Mouse (Mus musculus): ENCODE measurements around the gene Gpc5.

Gpc5 gene

GRCm38 (mm10) chr14:115500794-115501193, 408.8 kb downstream of the Gpc5 start:
- no peak for DNase-seq (ENCODE audit: low spot score in 2 of 2)

- DNase-seq (ENCODE audit: low spot score in 2 of 2) = no peak
These were observed 454.7 kb downstream of the Gpc5 start for GRCm38 (mm10) chr14:115546516-115547282.

DNA sequence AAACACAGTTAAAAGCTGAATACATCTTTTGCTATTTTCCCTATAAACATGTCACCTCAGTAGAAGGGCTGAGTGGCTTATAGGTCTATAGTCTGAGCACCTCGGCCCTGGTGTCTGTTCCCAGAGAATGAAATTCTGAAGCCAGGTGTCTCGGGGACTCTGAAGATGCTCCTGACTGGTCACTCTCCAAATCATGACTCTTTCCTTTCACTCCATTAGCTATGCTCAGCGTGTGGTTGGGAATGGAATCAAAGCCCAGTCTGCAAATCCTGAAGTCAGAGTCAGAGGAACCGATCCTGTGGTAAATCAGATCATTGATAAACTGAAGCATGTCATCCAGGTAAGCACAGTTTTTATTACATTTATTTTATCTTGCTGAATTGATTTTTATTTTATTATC, 460.0 kb downstream of the Gpc5 start:
- no peak for DNase-seq (ENCODE audit: low spot score in 2 of 2)

DNA sequence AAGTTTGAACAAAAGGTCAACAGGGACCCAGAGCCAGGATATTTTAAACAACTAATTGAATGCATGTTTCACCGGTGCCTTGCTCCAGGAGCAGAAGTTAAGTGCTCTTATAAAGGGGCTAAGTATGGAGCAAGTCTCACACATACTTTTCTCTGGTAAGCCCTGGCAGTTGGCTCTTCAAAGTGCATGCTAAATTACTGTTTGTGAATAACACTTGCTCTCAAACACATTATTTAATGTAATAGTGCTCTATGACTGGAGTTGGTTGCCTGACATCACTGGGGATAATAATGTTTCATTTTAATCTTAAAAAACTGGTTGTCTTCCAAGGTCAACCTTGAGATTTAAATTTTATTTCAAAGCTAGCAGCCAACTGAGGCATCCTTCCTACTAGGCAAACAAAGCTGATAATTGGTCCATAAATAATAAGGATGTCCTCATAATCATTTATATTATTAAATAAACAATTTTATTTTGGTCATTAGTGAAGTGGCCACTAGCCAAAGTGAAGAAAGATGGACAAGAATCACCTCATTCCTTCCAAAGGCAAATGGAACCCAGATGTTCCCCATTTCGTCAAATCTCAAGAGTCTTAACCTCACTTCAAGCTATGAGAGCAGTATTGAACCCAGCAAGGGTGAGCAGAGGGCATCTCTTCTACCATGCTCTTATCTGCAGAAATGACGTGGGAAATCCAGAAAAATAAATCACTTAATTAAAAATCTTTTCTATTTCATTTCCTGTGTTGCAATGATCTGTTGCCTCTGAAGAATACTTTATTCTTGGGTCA, 488.6 kb downstream of the Gpc5 start:
- no peak for DNase-seq (ENCODE audit: low spot score in 2 of 2)

GRCm38 (mm10) chr14:115581256-115581633, 489.2 kb downstream of the Gpc5 start:
- DNase-seq (ENCODE audit: low spot score in 2 of 2) = no peak

- no peak for DNase-seq (ENCODE audit: low spot score in 2 of 2)
These were observed 508.4 kb downstream of the Gpc5 start for GRCm38 (mm10) chr14:115600259-115601029.

- DNase-seq (ENCODE audit: low spot score in 2 of 2) = no peak
These were observed 522.1 kb downstream of the Gpc5 start for GRCm38 (mm10) chr14:115614154-115614553.

GRCm38 (mm10) chr14:115616305-115616704, 524.3 kb downstream of the Gpc5 start:
- DNase-seq (ENCODE audit: low spot score in 2 of 2) = no peak

- no peak for DNase-seq (ENCODE audit: low spot score in 2 of 2)
These were observed 524.8 kb downstream of the Gpc5 start for GRCm38 (mm10) chr14:115616846-115617245.

DNA sequence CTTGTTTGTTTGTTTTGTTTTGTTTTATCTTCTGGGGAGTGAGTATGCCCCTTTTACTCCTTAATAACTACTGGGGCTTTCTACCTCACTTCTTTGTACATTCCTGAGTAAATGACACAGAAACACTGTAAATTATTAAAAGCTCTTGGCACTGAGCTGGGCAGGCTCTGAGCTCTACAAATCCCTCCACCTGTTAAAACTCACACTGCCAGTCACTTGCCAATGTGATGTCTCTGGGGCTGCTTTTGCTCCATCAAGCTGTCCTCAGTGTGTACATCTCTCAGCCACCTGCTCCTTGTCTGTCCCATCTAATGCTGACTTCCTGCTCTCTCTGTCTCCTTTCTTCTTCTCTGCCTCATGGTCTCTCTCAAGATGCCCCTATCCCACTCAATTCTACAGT, 528.5 kb downstream of the Gpc5 start:
- DNase-seq (ENCODE audit: low spot score in 2 of 2) = no peak

GRCm38 (mm10) chr14:115631160-115631898, 539.3 kb downstream of the Gpc5 start:
- no peak for DNase-seq (ENCODE audit: low spot score in 2 of 2)

DNA sequence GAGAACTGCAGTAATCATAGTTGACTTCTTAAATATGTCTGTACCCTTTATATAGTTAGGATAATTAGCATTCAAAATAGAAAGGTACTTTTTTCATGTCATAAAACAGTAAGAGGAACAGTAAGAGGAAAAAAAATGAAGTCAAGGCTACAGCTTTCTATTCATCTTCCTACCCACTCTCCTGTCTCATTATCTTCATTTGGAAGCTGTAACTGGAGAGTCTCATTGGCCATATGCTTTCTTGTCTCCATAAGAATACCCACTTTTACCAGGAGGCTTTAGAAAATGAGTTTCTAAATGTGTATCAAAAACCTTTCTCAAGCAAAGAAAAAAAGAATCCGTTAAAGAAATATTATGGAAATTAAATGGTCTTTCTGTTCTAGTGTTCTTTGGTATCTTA, 541.3 kb downstream of the Gpc5 start:
- no peak for DNase-seq (ENCODE audit: low spot score in 2 of 2)

GRCm38 (mm10) chr14:115679875-115680274, 587.9 kb downstream of the Gpc5 start:
- DNase-seq (ENCODE audit: low spot score in 2 of 2) = no peak

- no peak for DNase-seq (ENCODE audit: low spot score in 2 of 2)
These were observed 654.0 kb downstream of the Gpc5 start for GRCm38 (mm10) chr14:115746013-115746412.

GRCm38 (mm10) chr14:115760241-115760640, 668.2 kb downstream of the Gpc5 start:
- DNase-seq (ENCODE audit: low spot score in 2 of 2) = no peak

- no peak for DNase-seq (ENCODE audit: low spot score in 2 of 2)
These were observed 687.6 kb downstream of the Gpc5 start for GRCm38 (mm10) chr14:115779382-115780177.

DNA sequence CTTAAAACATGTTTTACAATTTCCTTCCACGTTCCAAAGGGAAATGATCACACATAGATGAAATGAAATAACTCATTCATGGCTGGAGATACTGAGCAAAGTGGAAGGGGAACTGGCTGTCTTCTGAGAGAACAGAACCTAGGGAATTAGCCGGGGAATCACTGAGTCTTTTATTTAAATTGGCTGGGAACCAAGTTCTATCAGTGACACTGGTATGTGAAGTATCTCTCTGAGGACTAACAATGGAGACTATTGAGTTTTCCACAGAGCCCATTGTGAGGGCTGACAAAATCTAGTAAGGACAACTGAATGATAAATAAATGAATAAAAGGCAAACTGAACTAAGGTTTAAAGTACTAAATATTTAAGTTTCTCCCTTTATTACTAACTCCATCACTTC, 712.7 kb downstream of the Gpc5 start:
- peak in 1 of 2 experiments; percentile 2 for DNase-seq (ENCODE audit: low spot score in 2 of 2)

DNA sequence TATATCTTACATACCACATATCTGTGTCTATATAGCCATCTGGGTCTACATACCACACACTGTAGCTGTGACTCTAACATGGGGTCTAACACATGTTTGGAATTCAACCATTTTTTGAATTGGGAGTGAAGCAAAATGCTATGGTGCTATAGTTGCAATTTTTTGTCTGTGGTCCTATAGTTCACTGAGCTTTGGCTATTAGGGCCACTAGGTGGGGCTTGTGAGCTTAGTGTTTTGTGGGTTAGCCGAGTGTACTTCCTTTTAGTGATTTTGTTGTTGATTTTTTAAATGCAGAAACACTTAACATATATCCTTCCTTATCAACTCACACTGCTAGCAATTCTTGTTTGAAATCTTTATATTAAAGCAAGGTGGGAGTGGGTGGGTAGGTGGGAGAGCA, 727.0 kb downstream of the Gpc5 start:
- no peak for DNase-seq (ENCODE audit: low spot score in 2 of 2)

GRCm38 (mm10) chr14:115821657-115822056, 729.6 kb downstream of the Gpc5 start:
- DNase-seq (ENCODE audit: low spot score in 2 of 2) = no peak

GRCm38 (mm10) chr14:115830485-115830884, 738.5 kb downstream of the Gpc5 start:
- no peak for DNase-seq (ENCODE audit: low spot score in 2 of 2)

- DNase-seq (ENCODE audit: low spot score in 2 of 2) = peak in 1 of 2 experiments; percentile 4
These were observed 739.3 kb downstream of the Gpc5 start for GRCm38 (mm10) chr14:115831219-115831755.
